Mouse (Mus musculus): ENCODE measurements around the gene Bcorl1. TPM values are rescaled to one million over a fixed set of nuclear protein-coding genes. Genes with fewer than 3 reads are reported as not detected.
"Not testable (repeated sequence)": the region's sequence is repeated elsewhere in the genome, so short reads cannot be mapped to it uniquely, and the experiment has no call there.

Bcorl1 gene
- polyA plus RNA-seq, 1 experiment: 7.7 TPM

DNA sequence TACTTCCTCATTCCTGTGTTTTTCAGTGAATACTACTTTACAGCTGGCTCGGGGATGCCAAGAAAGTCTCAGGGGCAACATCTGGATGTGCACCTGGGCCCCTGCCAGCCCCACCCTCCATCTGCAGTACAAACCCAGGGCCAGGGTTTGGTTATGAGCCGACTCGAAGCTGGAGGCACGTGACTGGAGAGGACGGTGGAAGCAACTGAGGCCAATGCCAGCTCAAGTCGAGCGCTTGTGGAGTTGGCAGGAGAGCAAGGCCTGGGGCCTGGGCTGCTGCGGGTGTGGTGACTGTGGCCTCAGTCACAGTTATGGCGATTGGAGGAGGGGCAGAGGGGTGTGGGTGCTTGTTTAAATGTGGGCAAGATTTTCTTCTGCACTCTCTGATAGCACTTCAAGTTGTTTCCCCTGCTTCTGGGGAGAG is 94.3 kb downstream of the Bcorl1 start:
- no peaks in the 10 kb centered on the region for H3K27me3 ChIP-seq (ENCODE audit: control insufficient read depth, insufficient read depth, low read length)
- H3K4me3 ChIP-seq (replicated peaks; ENCODE audit: insufficient read depth, low read depth, low read length): no peak overlapping the region
- DNase-seq: no peak
- TF ChIP-seq CTCF (IDR thresholded peaks at IDR 0.05; ENCODE audit: borderline replicate concordance, insufficient read depth, low read depth, low read length) (no peak), POLR2A (IDR thresholded peaks at IDR 0.05; ENCODE audit: borderline replicate concordance, insufficient read depth, low read length) (no peak)
- H3K27ac ChIP-seq (ENCODE audit: insufficient read depth, low read length): no peak overlapping the region
- 38% methylated on average over 9 of the region's 9 CpGs for WGBS
- no peaks in the 10 kb centered on the region; the same call in 1 of the 2 replicates for H3K4me1 ChIP-seq (ENCODE audit: control insufficient read depth, insufficient read depth, low read length)

DNA sequence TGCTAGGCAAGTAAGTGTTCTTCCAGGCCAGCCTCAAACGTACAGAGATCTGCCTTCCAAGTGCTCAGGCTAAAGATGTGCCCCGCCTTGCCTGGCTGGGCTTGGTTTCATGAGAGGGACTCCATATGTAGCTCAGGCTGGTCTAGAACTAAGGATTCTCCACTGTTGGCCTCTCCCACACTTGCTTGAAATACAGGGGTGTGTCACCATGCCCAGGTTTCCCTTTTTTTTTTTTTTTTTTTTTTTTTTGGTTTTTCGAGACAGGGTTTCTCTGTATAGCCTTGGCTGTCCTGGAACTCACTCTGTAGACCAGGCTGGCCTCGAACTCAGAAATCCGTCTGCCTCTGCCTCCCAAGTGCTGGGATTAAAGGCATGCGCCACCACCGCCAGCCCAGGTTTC is 94.9 kb downstream of the Bcorl1 start:
- H3K27me3 ChIP-seq (ENCODE audit: control insufficient read depth, insufficient read depth, low read length); H3K27ac ChIP-seq (ENCODE audit: insufficient read depth, low read length); DNase-seq; H3K4me1 ChIP-seq (ENCODE audit: control insufficient read depth, insufficient read depth, low read length); H3K4me3 ChIP-seq (replicated peaks; ENCODE audit: insufficient read depth, low read depth, low read length): not testable (repeated sequence)
- 92% methylated on average over 6 of the region's 7 CpGs for WGBS

DNA sequence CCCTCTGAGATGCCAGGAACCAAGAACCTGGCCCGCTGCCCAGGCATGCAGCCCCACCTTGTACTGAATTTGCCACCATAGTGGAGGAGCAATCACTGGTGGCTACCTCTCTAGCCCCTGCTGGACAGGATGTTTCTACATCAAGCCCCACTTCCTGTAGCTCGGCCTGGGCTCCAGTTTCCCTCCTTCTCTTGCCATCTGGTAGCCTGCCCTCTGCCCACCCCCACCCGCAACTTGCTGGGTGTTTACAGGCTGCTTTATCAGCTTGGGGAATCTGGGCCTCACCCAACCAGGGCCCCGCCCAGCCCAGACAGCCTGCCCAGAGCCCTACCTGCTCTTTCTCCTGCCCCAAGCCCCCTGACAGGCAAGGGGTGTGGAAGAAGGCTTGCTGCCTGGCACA is 97.9 kb downstream of the Bcorl1 start:
- Histone ChIP-seq H3K4me3 (replicated peaks; ENCODE audit: insufficient read depth, low read depth, low read length) (no peak overlapping the region), H3K27me3 (ENCODE audit: control insufficient read depth, insufficient read depth, low read length) (no peaks in the 10 kb centered on the region), H3K27ac (ENCODE audit: insufficient read depth, low read length) (no peak overlapping the region), H3K4me1 (ENCODE audit: control insufficient read depth, insufficient read depth, low read length) (no peaks in the 10 kb centered on the region)
- no peak for DNase-seq
- TF ChIP-seq POLR2A (IDR thresholded peaks at IDR 0.05; ENCODE audit: borderline replicate concordance, insufficient read depth, low read length) (no peak), CTCF (IDR thresholded peaks at IDR 0.05; ENCODE audit: borderline replicate concordance, insufficient read depth, low read depth, low read length) (no peak)
- WGBS: 51% methylated on average over 4 of the region's 4 CpGs

DNA sequence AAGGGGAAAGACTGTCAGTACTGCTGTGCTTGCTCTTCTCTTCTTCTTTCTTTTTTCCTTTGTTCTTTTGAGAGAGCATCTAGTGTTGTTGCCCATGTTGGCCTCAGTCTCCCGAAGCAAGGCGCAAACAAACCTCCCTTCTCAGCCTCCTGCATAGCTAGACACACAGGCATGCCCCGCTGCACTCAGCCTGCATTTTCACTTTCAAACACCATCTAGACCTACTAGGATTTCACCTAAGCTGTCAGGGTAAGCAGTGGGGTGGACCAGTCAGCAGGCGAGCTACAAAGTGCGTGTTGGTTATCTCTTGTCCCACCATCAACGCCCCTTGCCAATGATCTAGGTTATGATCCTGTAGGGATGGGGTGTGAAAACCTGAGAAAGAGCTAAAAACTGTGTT is 100.4 kb downstream of the Bcorl1 start:
- no peak overlapping the region for H3K27ac ChIP-seq (ENCODE audit: insufficient read depth, low read length)
- H3K27me3 ChIP-seq (ENCODE audit: control insufficient read depth, insufficient read depth, low read length): no peaks in the 10 kb centered on the region
- no peak for TF ChIP-seq CTCF (IDR thresholded peaks at IDR 0.05; ENCODE audit: borderline replicate concordance, insufficient read depth, low read depth, low read length)
- no peak for TF ChIP-seq POLR2A (IDR thresholded peaks at IDR 0.05; ENCODE audit: borderline replicate concordance, insufficient read depth, low read length)
- no peaks in the 10 kb centered on the region for H3K4me1 ChIP-seq (ENCODE audit: control insufficient read depth, insufficient read depth, low read length)
- H3K4me3 ChIP-seq (replicated peaks; ENCODE audit: insufficient read depth, low read depth, low read length): no peak overlapping the region
- 82% methylated on average over 6 of the region's 6 CpGs for WGBS
- no peak for DNase-seq

DNA sequence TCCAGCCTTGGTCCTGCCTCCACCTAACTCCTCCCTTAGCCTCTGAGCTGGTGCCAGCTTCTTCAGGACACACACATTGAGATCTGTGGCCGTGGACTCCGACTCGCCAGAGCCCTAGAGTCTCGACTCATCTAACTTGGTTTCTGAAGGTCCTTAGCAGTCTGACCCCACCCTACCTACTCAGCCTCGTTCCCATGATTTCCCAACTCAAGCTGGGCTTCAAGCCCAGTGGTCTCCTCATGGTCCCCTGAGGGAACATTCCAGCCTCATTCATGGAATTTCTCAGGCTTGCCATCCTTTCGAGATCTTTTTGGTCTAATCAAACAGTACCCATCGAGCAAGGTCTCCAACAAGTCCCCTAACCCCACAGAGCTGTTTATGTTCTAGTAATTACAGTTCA is 100.8 kb downstream of the Bcorl1 start:
- Histone ChIP-seq H3K27ac (ENCODE audit: insufficient read depth, low read length) (no peak overlapping the region), H3K4me3 (replicated peaks; ENCODE audit: insufficient read depth, low read depth, low read length) (no peak overlapping the region), H3K4me1 (ENCODE audit: control insufficient read depth, insufficient read depth, low read length) (no peaks in the 10 kb centered on the region), H3K27me3 (ENCODE audit: control insufficient read depth, insufficient read depth, low read length) (no peaks in the 10 kb centered on the region)
- DNase-seq: no peak
- TF ChIP-seq CTCF (IDR thresholded peaks at IDR 0.05; ENCODE audit: borderline replicate concordance, insufficient read depth, low read depth, low read length): no peak
- no peak for TF ChIP-seq POLR2A (IDR thresholded peaks at IDR 0.05; ENCODE audit: borderline replicate concordance, insufficient read depth, low read length)
- 71% methylated on average over 7 of the region's 7 CpGs for WGBS

DNA sequence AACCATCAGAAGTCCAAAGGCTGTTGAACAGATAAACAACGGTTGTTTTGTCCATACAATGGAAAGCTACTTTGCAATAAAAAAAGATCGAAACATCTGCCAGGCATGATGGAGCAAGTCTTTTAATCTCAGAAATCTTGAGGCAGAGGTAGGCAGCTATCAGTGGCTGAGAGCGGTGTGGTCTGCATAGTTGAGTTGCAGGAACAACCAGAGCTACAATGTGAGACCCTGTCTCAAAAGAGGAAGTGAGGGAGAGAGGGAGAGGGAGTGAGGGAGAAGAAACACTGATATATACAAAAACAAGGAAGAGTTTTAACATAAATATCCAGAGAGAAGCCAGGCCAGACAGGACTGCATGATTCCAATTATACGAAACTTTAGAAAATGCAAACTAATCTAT is 103.5 kb downstream of the Bcorl1 start:
- Histone ChIP-seq H3K4me1 (ENCODE audit: control insufficient read depth, insufficient read depth, low read length) (no peaks in the 10 kb centered on the region), H3K4me3 (replicated peaks; ENCODE audit: insufficient read depth, low read depth, low read length) (no peak overlapping the region), H3K27ac (ENCODE audit: insufficient read depth, low read length) (no peak overlapping the region), H3K27me3 (ENCODE audit: control insufficient read depth, insufficient read depth, low read length) (no peaks in the 10 kb centered on the region)
- 91% methylated on average over 4 of the region's 4 CpGs for WGBS
- TF ChIP-seq POLR2A (IDR thresholded peaks at IDR 0.05; ENCODE audit: borderline replicate concordance, insufficient read depth, low read length): no peak
- no peak for TF ChIP-seq CTCF (IDR thresholded peaks at IDR 0.05; ENCODE audit: borderline replicate concordance, insufficient read depth, low read depth, low read length)
- no peak for DNase-seq

DNA sequence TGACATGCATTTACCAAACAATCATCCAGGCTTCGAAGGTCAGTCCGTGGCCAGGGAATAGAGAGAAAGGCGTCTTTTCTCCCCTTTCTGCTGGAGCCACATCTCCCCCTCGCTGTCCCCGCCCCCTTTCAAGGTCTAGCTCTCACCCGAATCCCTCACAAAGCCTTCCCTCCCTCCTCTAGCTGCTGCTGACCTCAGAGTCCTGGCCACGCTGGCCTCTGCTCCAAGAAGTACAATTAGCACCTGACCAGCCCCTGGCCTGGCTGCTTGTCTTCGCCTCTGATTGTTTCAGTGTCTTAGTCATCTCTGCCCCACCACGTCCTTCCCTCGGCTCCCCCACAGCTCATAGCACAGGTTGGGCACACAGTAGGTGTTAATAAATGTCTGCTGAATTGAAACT is 108.5 kb downstream of the Bcorl1 start:
- no peak for DNase-seq
- no peak overlapping the region for H3K27ac ChIP-seq (ENCODE audit: insufficient read depth, low read length)
- H3K27me3 ChIP-seq (ENCODE audit: control insufficient read depth, insufficient read depth, low read length): no peaks in the 10 kb centered on the region; the same call in 1 of the 2 replicates
- WGBS: 31% methylated on average over 10 of the region's 10 CpGs
- TF ChIP-seq CTCF (IDR thresholded peaks at IDR 0.05; ENCODE audit: borderline replicate concordance, insufficient read depth, low read depth, low read length): no peak
- no peak for TF ChIP-seq POLR2A (IDR thresholded peaks at IDR 0.05; ENCODE audit: borderline replicate concordance, insufficient read depth, low read length)
- H3K4me3 ChIP-seq (replicated peaks; ENCODE audit: insufficient read depth, low read depth, low read length): no peak overlapping the region
- no peaks in the 10 kb centered on the region for H3K4me1 ChIP-seq (ENCODE audit: control insufficient read depth, insufficient read depth, low read length)

DNA sequence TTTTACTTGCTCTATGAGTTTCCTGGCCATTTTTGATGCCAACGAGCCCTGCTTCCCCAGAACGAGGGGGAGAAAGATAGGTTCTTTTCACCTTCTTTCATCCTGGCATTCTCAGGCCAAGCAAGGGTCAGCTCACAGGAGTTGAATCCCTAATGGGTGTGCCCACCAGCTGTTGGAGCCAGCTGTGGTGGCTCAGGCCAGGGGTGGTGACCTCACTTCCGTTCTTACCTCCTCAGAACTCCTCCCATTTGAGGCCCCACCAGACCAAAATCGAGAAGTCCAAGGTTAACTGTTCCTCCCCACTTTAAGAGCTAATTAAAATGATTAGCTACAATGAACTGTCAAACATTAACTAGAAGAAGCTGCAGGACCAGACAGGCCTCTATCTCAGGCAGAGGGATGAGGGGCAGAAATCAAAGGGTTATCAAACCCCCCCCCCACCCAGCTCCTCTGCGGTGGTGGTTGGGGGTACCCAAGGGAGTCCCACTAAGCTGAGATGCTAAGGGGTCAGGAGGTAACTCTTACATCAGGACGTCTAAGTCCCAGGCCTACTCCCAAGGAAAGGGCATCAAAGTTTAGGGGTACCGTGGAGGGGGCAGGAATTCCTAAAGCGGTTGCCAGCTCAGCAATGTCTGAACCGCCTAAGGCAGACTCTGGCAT is 111.2 kb downstream of the Bcorl1 start:
- WGBS: 49% methylated on average over 9 of the region's 9 CpGs

More for the DNA sequence above, 111.2 kb downstream of the Bcorl1 start:
- H3K27me3 ChIP-seq (ENCODE audit: control insufficient read depth, insufficient read depth, low read length): no peaks in the 10 kb centered on the region; the same call in 1 of the 2 replicates
- no peak overlapping the region for H3K4me3 ChIP-seq (replicated peaks; ENCODE audit: insufficient read depth, low read depth, low read length)
- no peak for TF ChIP-seq POLR2A (IDR thresholded peaks at IDR 0.05; ENCODE audit: borderline replicate concordance, insufficient read depth, low read length)
- TF ChIP-seq CTCF (IDR thresholded peaks at IDR 0.05; ENCODE audit: borderline replicate concordance, insufficient read depth, low read depth, low read length): no peak
- H3K4me1 ChIP-seq (ENCODE audit: control insufficient read depth, insufficient read depth, low read length): no peaks in the 10 kb centered on the region
- DNase-seq: no peak
- no peak overlapping the region for H3K27ac ChIP-seq (ENCODE audit: insufficient read depth, low read length)
